Mouse (Mus musculus) stomach, postnatal 0 days (tissue): ENCODE data around the gene Gm10563.
"Not testable (repeated sequence)": the region's sequence is repeated elsewhere in the genome, so short reads cannot be mapped to it uniquely, and the experiment has no call there.

Source experiments
- CTCF ChIP-seq: IDR thresholded peaks from 2 replicates; pipeline ENCODE4 v1.5.1; 2016; ENCODE audit warnings: antibody characterized with exemption, low read depth, mild to moderate bottlenecking, moderate library complexity
- EP300 ChIP-seq: optimal IDR thresholded peaks from 2 replicates; pipeline ENCODE3; 2016; ENCODE audit warnings: antibody characterized with exemption

- TF ChIP-seq CTCF, EP300: not testable (repeated sequence)
Measured at GRCm38 (mm10) chr4:155683670-155684277, 38.6 kb upstream of the Gm10563 start.
